Mouse (Mus musculus): ENCODE measurements around the gene Amd1. TPM values are rescaled to one million over a fixed set of nuclear protein-coding genes. Genes with fewer than 3 reads are reported as not detected.

Gene Amd1
- polyA plus RNA-seq, 1 experiment from 2014 or later, result 25.5 TPM

DNA sequence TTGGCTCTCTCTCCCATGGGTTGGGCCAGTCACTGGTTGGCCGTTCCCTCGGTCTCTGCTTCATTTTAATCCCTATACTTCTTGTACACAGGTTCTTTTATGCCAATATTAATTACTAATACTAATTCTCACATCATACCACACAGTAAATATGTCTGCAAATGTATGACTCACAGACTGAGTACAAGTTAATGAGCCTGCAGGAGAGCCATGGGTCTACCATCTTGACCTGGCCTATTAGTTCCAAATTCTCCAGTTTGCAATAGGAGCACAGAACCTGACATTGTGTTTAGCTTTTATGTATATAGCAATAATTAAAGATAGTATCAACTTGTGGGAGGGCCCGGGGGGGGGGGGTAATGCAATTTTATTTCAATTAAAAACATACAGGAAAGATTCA lies 17.0 kb downstream of the Amd1 start:
- no peak for TF ChIP-seq EP300 (IDR thresholded peaks at IDR 0.05)
- no peak for TF ChIP-seq CTCF (IDR thresholded peaks at IDR 0.05)
- Histone ChIP-seq H3K9me3 (ENCODE audit: low read length) (no peaks in the 10 kb centered on the region), H3K4me3 (ENCODE audit: low read depth, low read length) (no peak overlapping the region), H3K4me2 (replicated peaks; ENCODE audit: low read depth, low read length) (no peak overlapping the region), H3K27ac (ENCODE audit: low read length) (no peak overlapping the region), H3K36me3 (ENCODE audit: insufficient read depth, low read length) (no peaks in the 10 kb centered on the region), H3K27me3 (replicated peaks; ENCODE audit: insufficient read depth, low read length) (no peaks in the 10 kb centered on the region), H3K4me1 (ENCODE audit: insufficient read depth, low read depth, low read length) (no peaks in the 10 kb centered on the region), H3K9ac (replicated peaks; ENCODE audit: low read depth) (no peak overlapping the region)
- DNase-seq (ENCODE audit: low spot score) (no peak), ATAC-seq (no peak)
- 91% methylated on average over 3 of the region's 3 CpGs for WGBS

DNA sequence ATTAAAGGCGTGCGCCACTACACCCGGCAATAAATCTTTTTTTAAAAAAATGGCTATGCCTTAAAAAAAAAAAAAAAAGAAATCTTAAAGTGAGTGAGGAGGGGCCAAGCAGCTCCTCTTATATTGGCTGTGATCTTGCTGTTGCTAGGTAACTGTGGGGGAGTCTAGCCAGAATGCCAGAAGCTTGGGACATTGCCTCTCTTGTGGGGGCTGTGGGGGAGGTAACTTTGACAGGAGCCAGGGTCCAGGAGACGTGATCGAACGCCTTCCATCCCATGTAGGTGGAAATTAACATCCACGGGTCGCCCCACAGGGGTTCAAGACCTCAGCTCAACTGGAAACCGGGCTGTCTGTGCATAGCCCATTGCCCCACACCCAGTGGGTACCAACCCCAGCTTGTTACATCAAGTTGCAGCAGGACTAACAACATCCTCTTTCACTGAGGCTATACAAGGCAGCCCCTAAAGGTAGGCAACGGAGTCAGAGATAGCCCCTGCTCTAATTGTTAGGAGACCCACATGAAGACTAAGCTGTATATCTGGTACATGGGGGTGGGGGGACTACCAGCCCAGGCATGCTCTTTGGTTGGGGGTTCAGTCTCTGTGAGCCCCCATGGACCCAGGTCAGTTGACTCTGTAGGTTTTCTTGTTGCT lies 17.7 kb downstream of the Amd1 start:
- H3K4me1 ChIP-seq (ENCODE audit: insufficient read depth, low read depth, low read length), result no peaks in the 10 kb centered on the region
- no peak overlapping the region for H3K4me2 ChIP-seq (replicated peaks; ENCODE audit: low read depth, low read length)
- H3K27ac ChIP-seq (ENCODE audit: low read length), result no peak overlapping the region
- no peaks in the 10 kb centered on the region for H3K27me3 ChIP-seq (replicated peaks; ENCODE audit: insufficient read depth, low read length)
- 88% methylated on average over 10 of the region's 10 CpGs for WGBS
- no peaks in the 10 kb centered on the region for H3K36me3 ChIP-seq (ENCODE audit: insufficient read depth, low read length)
- no peak overlapping the region for H3K9ac ChIP-seq (replicated peaks; ENCODE audit: low read depth)
- no peak overlapping the region for H3K4me3 ChIP-seq (ENCODE audit: low read depth, low read length)
- H3K9me3 ChIP-seq (ENCODE audit: low read length), result no peaks in the 10 kb centered on the region
- no peak for TF ChIP-seq EP300 (IDR thresholded peaks at IDR 0.05)
- no peak for TF ChIP-seq CTCF (IDR thresholded peaks at IDR 0.05)
- DNase-seq (ENCODE audit: low spot score) (no peak), ATAC-seq (no peak)

DNA sequence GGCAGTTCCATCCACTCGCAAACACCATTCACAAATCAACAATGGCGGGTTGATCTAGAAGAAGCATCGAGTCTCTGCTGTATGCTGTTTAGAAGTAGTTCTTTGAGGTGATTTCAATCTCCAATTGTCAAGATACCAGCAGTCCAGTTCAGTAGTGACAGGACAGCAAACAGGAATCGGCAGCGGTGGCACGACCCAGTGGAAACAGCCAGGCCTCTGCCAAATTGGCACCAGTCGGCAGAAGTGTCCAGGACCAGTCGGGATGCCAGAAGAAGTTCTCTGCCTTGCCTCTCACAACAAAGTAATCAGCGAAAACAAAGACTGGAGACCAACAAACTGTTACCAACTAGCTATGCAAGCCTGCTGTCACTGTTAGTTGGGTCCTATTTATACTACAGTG lies 18.4 kb downstream of the Amd1 start:
- H3K4me3 ChIP-seq (ENCODE audit: low read depth, low read length), result no peak overlapping the region
- H3K9me3 ChIP-seq (ENCODE audit: low read length), result no peaks in the 10 kb centered on the region
- H3K9ac ChIP-seq (replicated peaks; ENCODE audit: low read depth), result no peak overlapping the region
- TF ChIP-seq CTCF (IDR thresholded peaks at IDR 0.05) (no peak), EP300 (IDR thresholded peaks at IDR 0.05) (no peak)
- H3K4me2 ChIP-seq (replicated peaks; ENCODE audit: low read depth, low read length), result no peak overlapping the region
- H3K27me3 ChIP-seq (replicated peaks; ENCODE audit: insufficient read depth, low read length), result no peaks in the 10 kb centered on the region
- ATAC-seq, result no peak
- H3K36me3 ChIP-seq (ENCODE audit: insufficient read depth, low read length), result no peaks in the 10 kb centered on the region
- 91% methylated on average over 9 of the region's 9 CpGs for WGBS
- no peaks in the 10 kb centered on the region for H3K4me1 ChIP-seq (ENCODE audit: insufficient read depth, low read depth, low read length)
- no peak for DNase-seq (ENCODE audit: low spot score)
- no peak overlapping the region for H3K27ac ChIP-seq (ENCODE audit: low read length)

DNA sequence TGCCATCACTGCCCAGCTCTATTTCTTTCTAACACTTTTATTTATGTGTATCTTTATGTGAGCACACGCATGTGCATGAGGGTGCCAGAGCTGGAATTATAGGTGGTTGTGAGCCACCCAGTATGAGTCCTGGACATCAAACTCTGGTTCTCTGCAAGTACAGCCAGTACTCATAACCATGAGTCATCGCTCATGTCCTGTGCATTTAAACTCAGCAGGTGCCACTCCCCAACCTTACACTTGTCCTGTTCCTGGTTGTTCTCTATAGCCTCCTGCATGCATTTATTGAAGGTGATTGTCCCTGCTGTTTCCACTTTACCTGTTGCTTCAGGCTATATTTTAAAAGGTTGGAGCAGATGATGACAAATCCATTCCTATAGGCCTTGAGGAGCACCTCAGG lies 20.4 kb downstream of the Amd1 start:
- Histone ChIP-seq H3K9me3 (ENCODE audit: low read length) (no peaks in the 10 kb centered on the region), H3K27me3 (replicated peaks; ENCODE audit: insufficient read depth, low read length) (no peaks in the 10 kb centered on the region), H3K9ac (replicated peaks; ENCODE audit: low read depth) (no peak overlapping the region), H3K4me3 (ENCODE audit: low read depth, low read length) (no peak overlapping the region), H3K4me2 (replicated peaks; ENCODE audit: low read depth, low read length) (no peak overlapping the region), H3K36me3 (ENCODE audit: insufficient read depth, low read length) (no peaks in the 10 kb centered on the region), H3K4me1 (ENCODE audit: insufficient read depth, low read depth, low read length) (no peaks in the 10 kb centered on the region), H3K27ac (ENCODE audit: low read length) (no peak overlapping the region)
- ATAC-seq, result no peak
- TF ChIP-seq CTCF (IDR thresholded peaks at IDR 0.05), result no peak
- no peak for TF ChIP-seq EP300 (IDR thresholded peaks at IDR 0.05)
- DNase-seq (ENCODE audit: low spot score), result no peak
- WGBS, result 83% methylated on average over 2 of the region's 2 CpGs

DNA sequence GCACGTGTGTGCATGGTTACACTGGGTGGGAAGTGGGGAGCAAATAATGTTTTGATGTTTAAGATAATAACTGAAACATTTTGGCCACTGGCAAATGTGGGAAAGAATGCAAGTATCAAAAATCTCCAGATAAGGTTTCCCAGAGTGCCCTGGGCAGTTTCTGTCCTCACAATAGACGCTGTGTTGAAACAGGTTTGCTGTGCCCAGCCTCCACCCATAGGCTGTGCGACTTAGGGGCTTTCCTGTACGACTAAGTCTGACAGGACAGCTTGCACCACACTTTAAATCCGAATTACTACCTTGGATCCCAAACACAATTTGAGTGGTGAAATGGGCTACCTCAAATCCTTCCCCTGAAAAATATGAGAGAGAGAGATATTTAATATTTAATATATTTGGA lies 23.7 kb downstream of the Amd1 start:
- Histone ChIP-seq H3K9me3 (ENCODE audit: low read length) (no peaks in the 10 kb centered on the region), H3K4me3 (ENCODE audit: low read depth, low read length) (no peak overlapping the region), H3K27ac (ENCODE audit: low read length) (no peak overlapping the region), H3K36me3 (ENCODE audit: insufficient read depth, low read length) (no peaks in the 10 kb centered on the region), H3K4me2 (replicated peaks; ENCODE audit: low read depth, low read length) (no peak overlapping the region), H3K27me3 (replicated peaks; ENCODE audit: insufficient read depth, low read length) (no peaks in the 10 kb centered on the region), H3K4me1 (ENCODE audit: insufficient read depth, low read depth, low read length) (no peaks in the 10 kb centered on the region), H3K9ac (replicated peaks; ENCODE audit: low read depth) (no peak overlapping the region)
- ATAC-seq, result peak; percentile 46; the same call in 1 of the 2 replicates
- TF ChIP-seq EP300 (IDR thresholded peaks at IDR 0.05), result no peak
- no peak for TF ChIP-seq CTCF (IDR thresholded peaks at IDR 0.05)
- DNase-seq (ENCODE audit: low spot score), result no peak
- 35% methylated on average over 5 of the region's 5 CpGs for WGBS

DNA sequence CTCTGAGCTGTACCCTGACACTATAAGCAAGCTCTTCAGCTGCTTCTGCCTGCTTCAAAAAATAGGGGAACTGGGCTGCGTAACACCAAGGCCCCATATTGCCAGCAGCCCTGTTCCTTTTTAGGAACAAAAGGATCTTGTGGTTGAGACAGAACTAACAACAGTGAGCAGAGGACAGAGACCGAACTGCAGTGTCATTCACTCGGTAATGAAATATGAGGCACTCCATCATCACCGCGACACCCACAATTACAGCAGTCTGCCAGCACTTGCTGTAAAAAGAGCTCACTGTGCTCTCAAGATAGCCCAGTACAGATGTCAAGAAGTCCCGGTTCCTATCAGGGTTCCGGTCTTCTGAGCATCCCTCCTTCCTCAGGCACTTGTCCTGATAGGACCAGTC lies 26.0 kb downstream of the Amd1 start:
- WGBS, result 56% methylated on average over 7 of the region's 7 CpGs

DNA sequence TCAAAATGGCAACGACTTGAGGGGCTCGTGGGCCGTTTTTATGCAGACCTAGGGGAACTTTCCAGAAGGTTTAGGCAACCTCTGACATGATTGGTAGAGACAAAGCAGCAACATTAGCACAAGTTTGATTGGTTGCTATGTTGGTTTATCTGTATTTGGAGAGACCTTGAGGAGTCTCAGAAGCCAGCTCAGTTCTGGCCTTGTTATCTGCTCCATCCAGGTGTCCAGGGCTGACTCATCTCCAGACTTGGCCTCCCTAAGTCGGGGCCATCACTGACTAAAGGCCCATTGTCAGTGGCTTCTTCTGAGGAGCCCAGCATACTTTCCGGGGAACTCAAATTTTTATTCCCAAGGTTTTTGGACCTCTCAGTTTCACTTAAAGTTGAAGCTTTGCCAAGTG lies 28.0 kb downstream of the Amd1 start:
- WGBS, result 66% methylated on average over 5 of the region's 5 CpGs
- ATAC-seq, result no peak
- H3K27me3 ChIP-seq (replicated peaks; ENCODE audit: insufficient read depth, low read length), result no peaks in the 10 kb centered on the region
- H3K36me3 ChIP-seq (ENCODE audit: insufficient read depth, low read length), result no peaks in the 10 kb centered on the region
- H3K4me2 ChIP-seq (replicated peaks; ENCODE audit: low read depth, low read length), result no peak overlapping the region
- no peaks in the 10 kb centered on the region for H3K4me1 ChIP-seq (ENCODE audit: insufficient read depth, low read depth, low read length)
- no peak overlapping the region for H3K4me3 ChIP-seq (ENCODE audit: low read depth, low read length)
- TF ChIP-seq EP300 (IDR thresholded peaks at IDR 0.05), result no peak
- no peak for TF ChIP-seq CTCF (IDR thresholded peaks at IDR 0.05)
- no peaks in the 10 kb centered on the region for H3K9me3 ChIP-seq (ENCODE audit: low read length)
- H3K9ac ChIP-seq (replicated peaks; ENCODE audit: low read depth), result no peak overlapping the region
- no peak overlapping the region for H3K27ac ChIP-seq (ENCODE audit: low read length)
- no peak for DNase-seq (ENCODE audit: low spot score)

More for the DNA sequence above, 26.0 kb downstream of the Amd1 start:
- Histone ChIP-seq H3K4me2 (replicated peaks; ENCODE audit: low read depth, low read length) (no peak overlapping the region), H3K4me3 (ENCODE audit: low read depth, low read length) (no peak overlapping the region), H3K36me3 (ENCODE audit: insufficient read depth, low read length) (no peaks in the 10 kb centered on the region), H3K27ac (ENCODE audit: low read length) (no peak overlapping the region), H3K27me3 (replicated peaks; ENCODE audit: insufficient read depth, low read length) (no peaks in the 10 kb centered on the region), H3K4me1 (ENCODE audit: insufficient read depth, low read depth, low read length) (no peaks in the 10 kb centered on the region), H3K9ac (replicated peaks; ENCODE audit: low read depth) (no peak overlapping the region), H3K9me3 (ENCODE audit: low read length) (no peaks in the 10 kb centered on the region)
- DNase-seq (ENCODE audit: low spot score) (peak; percentile 33), ATAC-seq (no peak; the same call in 1 of the 2 replicates)
- no peak for TF ChIP-seq CTCF (IDR thresholded peaks at IDR 0.05)
- TF ChIP-seq EP300 (IDR thresholded peaks at IDR 0.05), result no peak
